Mouse (Mus musculus) MEL (cell line): ENCODE measurements around the gene Fbxl22.

Source experiments
- CHD2 ChIP-seq: IDR thresholded peaks from 2 replicates; pipeline ENCODE4 v1.6.1; 2011; ENCODE audit warnings: low read length, improper control_type of control experiment
- CTCF ChIP-seq, 3 experiments: IDR thresholded peaks in 2 of 3; conservative IDR thresholded peaks in 1 of 3; 2 replicates each; pipeline ENCODE4 v1.5.1; 2011 to 2012; ENCODE audit warnings: low read length in 3 of 3, low read depth in 2 of 3, mild to moderate bottlenecking in 2 of 3, improper control_type of control experiment in 1 of 3, inconsistent platforms in 1 of 3, mixed read lengths in 1 of 3, moderate library complexity in 1 of 3; ENCODE audit not compliant: control insufficient read depth in 1 of 3, insufficient read depth in 1 of 3, poor library complexity in 1 of 3, severe bottlenecking in 1 of 3
- ETS1 ChIP-seq: IDR thresholded peaks from 2 replicates; pipeline ENCODE4 v1.6.1; 2012; ENCODE audit warnings: low read depth, mild to moderate bottlenecking, inconsistent platforms, low read length, improper control_type of control experiment, moderate library complexity
- MEF2A ChIP-seq: IDR thresholded peaks from 2 replicates; pipeline ENCODE4 v1.6.1; 2014; ENCODE audit warnings: low read depth, mild to moderate bottlenecking, inconsistent platforms, low read length, improper control_type of control experiment; ENCODE audit not compliant: poor library complexity, insufficient replicate concordance, severe bottlenecking; ENCODE audit errors: extremely low read depth
- NELFE ChIP-seq: IDR thresholded peaks from 2 replicates; pipeline ENCODE4 v1.6.1; 2011; ENCODE audit warnings: low read depth, low read length, improper control_type of control experiment
- TBP ChIP-seq: IDR thresholded peaks from 2 replicates; pipeline ENCODE4 v1.8.0; 2011; ENCODE audit warnings: low read depth, low read length, improper control_type of control experiment
- ZC3H11A ChIP-seq: IDR thresholded peaks from 2 replicates; pipeline ENCODE4 v1.6.1; 2012; ENCODE audit warnings: low read depth, mild to moderate bottlenecking, inconsistent platforms, low read length, improper control_type of control experiment

DNA sequence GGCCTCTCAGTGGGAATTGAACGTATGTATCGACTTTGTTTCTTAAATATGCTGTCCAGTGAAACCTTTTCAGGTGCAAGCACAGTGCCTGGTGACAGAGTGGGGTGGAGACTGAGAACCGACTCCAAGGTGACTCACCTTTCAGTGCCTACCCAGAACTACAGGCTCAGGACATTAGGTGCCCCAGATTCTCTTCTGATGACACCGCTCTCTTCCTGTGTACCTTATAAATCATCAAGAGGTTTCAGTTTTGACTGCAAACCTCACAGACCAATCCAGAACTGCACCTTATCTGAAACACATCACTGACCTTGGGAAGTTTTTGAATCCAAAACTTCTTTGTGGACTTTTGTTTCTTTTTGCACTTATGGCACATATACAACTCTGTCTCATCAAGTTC, 5.9 kb upstream of the Fbxl22 start:
- TF ChIP-seq CTCF (IDR thresholded peaks at IDR 0.05 in 2 of 3, conservative IDR thresholded peaks at IDR 0.05 in 1 of 3; ENCODE audit: control insufficient read depth in 1 of 3, insufficient read depth in 1 of 3, low read depth in 2 of 3, low read length in 3 of 3, poor library complexity in 1 of 3, severe bottlenecking in 1 of 3): no peak
- TF ChIP-seq TBP: no peak
- no peak for TF ChIP-seq CHD2
- no peak for TF ChIP-seq NELFE
- no peak for TF ChIP-seq ZC3H11A
- no peak for TF ChIP-seq ETS1
- TF ChIP-seq MEF2A: no peak
